Mouse (Mus musculus) embryonic facial prominence, embryonic 10.5 days (tissue): ENCODE data around the gene Lrrc17. TPM values are rescaled to one million over a fixed set of nuclear protein-coding genes. Genes with fewer than 3 reads are reported as not detected.

Source experiments
- DNase-seq: peaks from one replicate; pipeline ENCODE4 v3.0.0-alpha.2; 2017; ENCODE audit warnings: low spot score
- H3K27ac ChIP-seq: fragments of 300-500 bp; sonication (generic); replicated peaks from 2 replicates; pipeline ENCODE4 v1.5.1; 2016; ENCODE audit warnings: mild to moderate bottlenecking
- H3K27me3 ChIP-seq: fragments of 300-500 bp; sonication (generic); replicated peaks from 2 replicates; pipeline ENCODE4 v1.6.1; 2016; ENCODE audit warnings: low read depth, mild to moderate bottlenecking; ENCODE audit not compliant: poor library complexity, severe bottlenecking
- H3K36me3 ChIP-seq: fragments of 300-500 bp; sonication (generic); replicated peaks from 2 replicates; pipeline ENCODE4 v1.6.1; 2016; ENCODE audit warnings: mild to moderate bottlenecking, moderate library complexity
- H3K4me1 ChIP-seq: fragments of 300-500 bp; sonication (generic); 2 replicates; pipeline ENCODE4 v1.6.1; 2016
- H3K4me3 ChIP-seq: fragments of 300-500 bp; sonication (generic); 2 replicates; pipeline ENCODE4 v1.5.1; 2016; ENCODE audit warnings: mild to moderate bottlenecking, moderate library complexity
- H3K9me3 ChIP-seq: fragments of 300-500 bp; sonication (generic); 2 replicates; pipeline ENCODE4 v1.6.1; 2016; ENCODE audit warnings: mild to moderate bottlenecking
- WGBS: fragments of 180-500 bp; shearing (Covaris S2); methylation state at CpG from one replicate; pipeline ENCODE4 v1.1.7; 2016; 5-methylcytosine and 5-hydroxymethylcytosine counted together
- polyA plus RNA-seq: library from polyadenylated mRNA; unstranded; fragments of >200 nt; fragmentation: Nextera tagmentation; extraction: Ambion mirVana; gene quantifications from 2 replicates; pipeline ENCODE4 v1.2.1, GENCODE M21; 2016

Gene Lrrc17
- polyA plus RNA-seq, 1 experiment from 2014 or later, result 15.9 TPM

DNA sequence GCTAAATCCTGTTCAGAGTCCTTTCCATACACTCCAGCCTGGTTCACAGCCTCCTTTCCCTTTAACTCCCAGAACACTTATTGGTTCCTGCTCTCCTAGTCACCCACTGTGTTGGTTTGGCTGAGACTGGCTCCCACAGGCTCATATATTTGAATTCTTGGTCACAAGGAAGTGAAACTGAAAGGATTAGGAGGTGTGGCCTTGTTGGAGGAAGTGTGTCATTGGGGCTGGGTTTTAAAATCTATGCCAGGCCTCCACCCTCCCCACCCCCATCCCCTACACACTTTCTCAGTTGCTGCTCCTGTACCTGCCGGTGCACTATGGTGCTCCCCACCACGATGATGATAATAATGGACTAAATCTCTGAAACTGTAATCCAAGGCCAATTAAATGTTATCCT, 25.8 kb upstream of the Lrrc17 start:
- H3K9me3 ChIP-seq, result no peaks in the 10 kb centered on the region
- no peaks in the 10 kb centered on the region for H3K27me3 ChIP-seq
- H3K36me3 ChIP-seq, result no peaks in the 10 kb centered on the region
- no peaks in the 10 kb centered on the region for H3K4me1 ChIP-seq
- no peak overlapping the region for H3K27ac ChIP-seq
- H3K4me3 ChIP-seq, result no peak overlapping the region
- no peak for DNase-seq
- 92% methylated on average over 2 of the region's 2 CpGs for WGBS

DNA sequence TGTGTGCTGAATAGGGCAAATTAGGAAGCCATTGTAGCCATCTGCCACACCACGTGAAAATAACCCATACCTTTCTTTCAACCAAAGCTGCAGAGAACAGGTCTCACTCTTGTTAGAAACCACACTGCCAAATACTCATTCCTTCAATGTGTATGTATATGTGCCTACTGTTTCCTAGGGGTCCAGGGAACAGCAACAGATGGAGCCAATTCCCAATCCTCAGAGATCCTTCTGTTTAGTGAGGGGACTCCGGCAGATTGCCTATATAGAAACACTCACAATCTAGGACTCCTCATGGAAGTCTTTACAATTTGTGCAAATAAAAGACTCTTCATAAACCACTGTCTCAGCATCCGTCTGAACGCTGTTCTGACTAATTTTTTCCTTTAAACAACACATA, 25.2 kb upstream of the Lrrc17 start:
- Histone ChIP-seq H3K9me3 (no peaks in the 10 kb centered on the region), H3K4me3 (no peak overlapping the region), H3K27ac (no peak overlapping the region), H3K4me1 (no peaks in the 10 kb centered on the region), H3K27me3 (no peaks in the 10 kb centered on the region), H3K36me3 (no peaks in the 10 kb centered on the region)
- WGBS, result 79% methylated on average over 4 of the region's 4 CpGs
- no peak for DNase-seq

DNA sequence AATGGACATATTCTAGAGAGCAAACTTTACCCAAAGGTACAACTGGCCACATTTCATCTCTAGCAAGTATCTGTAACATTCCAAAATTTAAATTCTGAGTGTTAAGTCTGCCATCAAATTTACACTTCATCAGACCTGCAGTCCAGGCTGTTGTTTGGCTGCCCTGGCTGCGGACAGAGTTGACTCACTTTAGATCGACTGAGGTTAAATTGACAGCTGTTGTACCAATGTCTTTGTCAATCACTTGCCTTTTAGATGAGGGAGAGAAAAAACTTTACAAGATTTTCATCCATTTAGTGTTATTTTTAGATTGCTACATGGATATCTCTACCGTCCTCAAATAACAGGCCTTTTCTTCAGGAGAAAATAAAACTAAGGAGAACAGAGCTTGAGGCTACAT, 24.2 kb upstream of the Lrrc17 start:
- 77% methylated on average over 3 of the region's 3 CpGs for WGBS
- Histone ChIP-seq H3K4me1 (no peaks in the 10 kb centered on the region), H3K36me3 (no peaks in the 10 kb centered on the region), H3K9me3 (no peaks in the 10 kb centered on the region), H3K27ac (no peak overlapping the region), H3K27me3 (no peaks in the 10 kb centered on the region), H3K4me3 (no peak overlapping the region)
- DNase-seq, result no peak

DNA sequence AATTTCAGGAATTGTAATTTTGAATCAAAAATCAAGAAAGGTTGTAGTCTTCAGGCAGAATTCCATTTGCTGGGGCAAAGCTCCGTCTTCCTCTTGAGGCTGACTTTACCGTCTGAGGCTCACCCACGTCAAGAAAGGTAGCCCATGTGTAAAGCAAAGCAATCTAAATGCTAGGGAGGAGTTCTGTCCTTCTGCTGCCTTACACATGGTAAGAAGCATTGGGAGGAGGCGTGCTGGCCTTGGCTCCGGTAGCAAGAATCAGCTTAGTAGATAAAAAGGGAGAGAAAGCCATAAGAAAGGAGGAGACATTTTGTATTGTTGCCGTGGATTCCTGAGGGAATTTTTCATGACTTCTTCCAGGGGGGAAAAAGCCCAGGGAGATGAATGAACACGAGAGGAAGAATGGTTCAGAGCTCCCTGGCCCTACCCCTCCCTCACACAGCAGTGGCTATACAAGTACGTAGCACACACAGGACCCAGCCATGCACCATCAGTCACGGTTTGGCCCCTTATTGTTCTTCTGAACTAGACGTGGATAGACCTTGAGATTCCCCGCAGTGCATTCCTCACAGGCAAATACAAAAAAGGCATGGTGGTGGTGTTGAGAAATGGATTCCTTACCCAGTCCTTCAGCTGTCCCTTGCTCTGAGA, 16.4 kb upstream of the Lrrc17 start:
- no peak overlapping the region for H3K27ac ChIP-seq
- H3K9me3 ChIP-seq, result no peaks in the 10 kb centered on the region; the same call in 1 of the 2 replicates
- H3K4me1 ChIP-seq, result no peaks in the 10 kb centered on the region
- no peaks in the 10 kb centered on the region for H3K36me3 ChIP-seq
- no peaks in the 10 kb centered on the region for H3K27me3 ChIP-seq
- WGBS, result 61% methylated on average over 11 of the region's 11 CpGs
- no peak overlapping the region for H3K4me3 ChIP-seq
- no peak for DNase-seq

DNA sequence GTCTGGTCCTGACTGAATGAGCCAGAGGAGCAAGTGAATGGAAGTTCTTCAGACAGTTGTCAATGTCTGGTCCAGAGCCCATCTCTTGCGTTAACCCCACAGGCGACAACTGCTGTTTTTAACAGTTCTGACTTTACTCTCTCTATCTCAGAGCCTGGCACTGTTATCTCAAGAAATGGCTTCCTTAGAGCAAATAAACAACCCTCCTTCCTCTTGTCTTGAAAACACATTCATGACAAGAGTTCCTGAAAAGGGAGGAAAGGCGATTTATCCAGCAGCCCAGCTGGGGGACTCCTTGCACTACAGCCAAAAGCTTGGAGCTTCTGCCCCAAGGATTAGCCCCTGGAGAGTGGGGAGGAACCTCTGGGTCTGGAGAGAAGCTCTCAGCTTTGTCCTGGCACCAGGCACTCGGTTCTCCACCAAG, 15.9 kb upstream of the Lrrc17 start:
- H3K4me3 ChIP-seq, result no peak overlapping the region

DNA sequence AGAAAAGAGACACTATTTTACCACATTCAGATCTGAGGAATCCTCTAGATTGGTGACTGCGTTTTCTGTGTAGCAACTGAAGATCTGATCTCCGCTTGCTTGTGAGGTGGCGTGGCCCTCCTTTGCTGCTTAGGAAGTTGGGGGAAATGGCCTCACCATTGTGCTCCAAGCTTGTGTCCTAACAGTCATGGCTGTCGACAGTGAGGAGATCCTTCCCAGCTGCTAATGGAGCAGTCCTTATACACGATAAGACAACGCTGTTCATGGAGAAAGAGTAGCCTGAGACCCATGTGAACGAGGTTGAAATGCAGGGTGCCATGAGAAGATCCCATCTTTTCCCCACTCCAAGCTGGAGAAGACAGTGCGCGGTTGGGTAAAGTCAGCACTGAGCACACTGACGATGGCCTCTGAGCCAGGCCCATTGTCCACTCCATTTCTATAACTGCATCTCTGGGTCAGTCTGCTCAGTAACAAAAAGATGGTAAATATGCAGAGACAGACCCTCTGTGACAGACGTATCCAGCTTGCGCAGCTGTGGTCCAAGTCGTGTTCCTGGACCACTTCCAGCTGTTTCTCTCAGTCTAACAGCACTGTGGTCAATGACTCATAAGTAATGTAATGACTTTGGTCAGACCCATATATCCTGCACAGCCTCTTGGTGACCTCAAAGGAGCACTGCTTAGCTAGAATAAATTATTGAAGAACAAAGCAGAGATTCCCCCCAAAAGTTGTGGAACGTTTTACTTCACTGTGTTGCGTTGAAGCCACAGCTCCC, 15.1 kb upstream of the Lrrc17 start:
- H3K27ac ChIP-seq, result no peak overlapping the region
- no peaks in the 10 kb centered on the region for H3K27me3 ChIP-seq
- H3K9me3 ChIP-seq, result no peaks in the 10 kb centered on the region; the same call in 1 of the 2 replicates
- no peaks in the 10 kb centered on the region for H3K36me3 ChIP-seq
- 93% methylated on average over 15 of the region's 15 CpGs for WGBS
- DNase-seq, result no peak
- no peak overlapping the region for H3K4me3 ChIP-seq
- no peaks in the 10 kb centered on the region for H3K4me1 ChIP-seq

More for the DNA sequence above, 15.9 kb upstream of the Lrrc17 start:
- no peaks in the 10 kb centered on the region for H3K4me1 ChIP-seq
- H3K36me3 ChIP-seq, result no peaks in the 10 kb centered on the region
- no peak for DNase-seq
- no peak overlapping the region for H3K27ac ChIP-seq
- no peaks in the 10 kb centered on the region for H3K27me3 ChIP-seq
- WGBS, result 77% methylated on average over 4 of the region's 4 CpGs
- no peaks in the 10 kb centered on the region; the same call in 1 of the 2 replicates for H3K9me3 ChIP-seq

DNA sequence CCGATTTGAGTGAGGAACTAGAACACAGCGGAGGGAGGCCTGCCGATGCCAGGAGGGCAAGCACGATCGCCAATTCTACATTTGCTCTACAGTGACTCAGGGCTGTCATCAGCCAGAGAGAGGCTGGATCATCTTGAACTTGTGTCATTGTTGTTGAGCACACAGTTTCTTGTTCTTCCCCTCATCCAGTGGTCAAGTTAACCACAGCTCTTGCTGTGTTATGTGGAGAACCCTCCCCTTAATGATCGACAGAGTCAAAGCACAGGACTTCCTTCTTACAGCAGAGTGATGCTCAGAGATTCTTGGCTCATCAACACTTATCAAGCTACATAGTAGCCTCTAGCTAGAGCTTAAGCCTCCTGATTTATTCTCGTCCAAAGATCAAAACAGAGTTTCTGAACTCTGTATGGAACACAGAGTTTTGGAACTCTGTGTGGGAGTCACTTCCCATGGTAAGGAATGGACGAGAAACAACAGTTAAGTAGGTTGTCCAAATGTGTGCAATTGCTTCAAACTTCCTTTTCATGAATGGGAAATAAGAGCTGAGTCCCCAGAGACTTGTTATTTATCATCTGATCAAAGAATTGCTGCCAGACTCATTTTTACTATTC, 14.1 kb upstream of the Lrrc17 start:
- Histone ChIP-seq H3K27me3 (no peaks in the 10 kb centered on the region), H3K36me3 (no peaks in the 10 kb centered on the region), H3K4me1 (no peaks in the 10 kb centered on the region), H3K4me3 (no peak overlapping the region), H3K9me3 (no peaks in the 10 kb centered on the region; the same call in 1 of the 2 replicates), H3K27ac (no peak overlapping the region)
- DNase-seq, result no peak
- 89% methylated on average over 8 of the region's 8 CpGs for WGBS

DNA sequence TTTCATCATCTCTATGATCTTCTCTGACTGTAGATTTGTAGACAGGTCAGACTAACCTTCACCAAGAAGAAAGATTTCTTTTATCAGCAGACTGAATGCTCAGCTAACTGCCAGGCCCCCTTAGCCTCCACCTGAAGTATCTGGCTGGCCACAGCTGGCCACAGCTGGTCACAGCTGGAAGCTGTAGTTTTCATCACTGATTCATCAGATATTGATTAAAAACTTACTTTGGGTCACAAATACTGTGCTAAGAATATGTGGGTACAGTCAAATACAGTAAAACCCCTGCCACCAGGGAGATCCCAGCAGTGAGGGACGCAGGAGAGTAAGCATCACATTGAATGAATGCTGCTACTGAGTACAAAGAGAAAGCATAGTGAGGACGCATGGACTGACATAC, 11.2 kb upstream of the Lrrc17 start:
- Histone ChIP-seq H3K9me3 (no peaks in the 10 kb centered on the region; the same call in 1 of the 2 replicates), H3K27ac (no peak overlapping the region), H3K36me3 (no peaks in the 10 kb centered on the region), H3K27me3 (no peaks in the 10 kb centered on the region), H3K4me1 (no peaks in the 10 kb centered on the region), H3K4me3 (no peak overlapping the region)
- WGBS, result 84% methylated on average over 2 of the region's 2 CpGs
- no peak for DNase-seq

DNA sequence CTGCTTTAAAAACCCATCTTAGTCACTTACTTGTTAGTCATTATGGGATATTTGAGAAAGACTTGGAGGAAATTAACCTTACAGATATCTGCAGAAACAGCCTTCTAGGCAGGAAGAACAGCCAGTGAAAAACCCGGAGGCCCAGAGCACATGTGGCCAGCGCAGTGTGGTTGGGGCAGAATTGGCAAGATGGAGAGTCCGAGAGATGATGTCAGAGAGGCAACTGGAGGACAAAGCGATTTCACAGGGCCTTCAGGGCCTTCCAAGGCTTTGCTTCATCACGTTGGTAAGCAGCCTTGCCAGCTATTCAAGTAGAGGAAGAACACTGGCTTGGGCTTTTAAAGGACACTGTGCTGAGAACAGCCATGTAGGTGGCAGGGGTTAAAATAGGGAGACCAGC, 10.4 kb upstream of the Lrrc17 start:
- no peak for DNase-seq
- no peaks in the 10 kb centered on the region for H3K4me1 ChIP-seq
- H3K36me3 ChIP-seq, result no peaks in the 10 kb centered on the region
- no peak overlapping the region for H3K27ac ChIP-seq
- 85% methylated on average over 5 of the region's 5 CpGs for WGBS
- no peaks in the 10 kb centered on the region; the same call in 1 of the 2 replicates for H3K9me3 ChIP-seq
- no peak overlapping the region for H3K4me3 ChIP-seq
- H3K27me3 ChIP-seq, result no peaks in the 10 kb centered on the region

DNA sequence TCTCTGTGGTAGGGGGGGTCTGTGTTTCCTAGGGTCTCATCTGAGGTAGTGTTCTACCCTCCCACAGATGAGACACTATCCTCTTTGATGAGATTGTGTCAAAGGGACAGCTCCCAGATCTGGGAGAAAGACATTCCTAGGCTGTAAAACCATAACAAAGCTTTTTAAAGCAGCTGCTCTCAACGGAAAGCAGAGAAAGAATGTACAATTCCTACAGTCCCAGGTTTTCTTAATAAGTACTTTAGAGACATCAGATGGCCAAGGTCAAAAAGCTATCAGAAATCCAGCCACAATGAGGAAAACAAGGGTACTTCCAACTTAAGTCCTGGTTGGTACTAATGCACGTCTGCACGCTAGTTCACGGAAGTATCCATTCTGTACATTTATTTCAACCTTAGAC, 1.1 kb upstream of the Lrrc17 start:
- Histone ChIP-seq H3K36me3 (no peaks in the 10 kb centered on the region), H3K27ac (no peak overlapping the region), H3K27me3 (no peaks in the 10 kb centered on the region), H3K9me3 (no peaks in the 10 kb centered on the region), H3K4me1 (peaks cover 36% of the 10 kb centered on the region), H3K4me3 (no peak overlapping the region)
- DNase-seq, result no peak
- WGBS, result 85% methylated on average over 4 of the region's 4 CpGs

DNA sequence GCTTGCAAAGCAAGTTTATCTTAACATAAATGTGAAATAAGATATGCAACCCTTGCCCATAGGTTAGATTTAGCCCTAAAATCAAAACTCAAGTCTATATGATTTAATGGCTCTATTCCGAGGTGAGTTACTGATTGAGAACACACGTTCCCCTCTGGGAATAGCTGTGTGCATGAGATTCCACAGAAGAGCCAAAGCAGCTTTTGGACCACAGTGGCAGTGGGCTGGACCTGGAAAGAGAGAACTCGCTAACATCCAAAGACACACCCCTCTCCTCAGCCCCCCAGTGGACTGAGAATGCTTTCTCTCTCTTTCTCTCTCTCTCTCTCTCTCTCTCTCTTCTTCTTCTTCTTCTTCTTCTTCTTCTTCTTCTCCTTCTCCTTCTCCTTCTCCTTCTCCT, 1.5 kb downstream of the Lrrc17 start:
- peaks cover 36% of the 10 kb centered on the region for H3K4me1 ChIP-seq
- DNase-seq, result no peak
- H3K9me3 ChIP-seq, result peaks cover 4% of the 10 kb centered on the region; the same call in 1 of the 2 replicates
- H3K27me3 ChIP-seq, result no peaks in the 10 kb centered on the region
- no peak overlapping the region; the same call in 1 of the 2 replicates for H3K27ac ChIP-seq
- no peaks in the 10 kb centered on the region for H3K36me3 ChIP-seq
- WGBS, result 49% methylated on average over 3 of the region's 3 CpGs
- H3K4me3 ChIP-seq, result peak overlapping the region; percentile 49; the same call in 1 of the 2 replicates

DNA sequence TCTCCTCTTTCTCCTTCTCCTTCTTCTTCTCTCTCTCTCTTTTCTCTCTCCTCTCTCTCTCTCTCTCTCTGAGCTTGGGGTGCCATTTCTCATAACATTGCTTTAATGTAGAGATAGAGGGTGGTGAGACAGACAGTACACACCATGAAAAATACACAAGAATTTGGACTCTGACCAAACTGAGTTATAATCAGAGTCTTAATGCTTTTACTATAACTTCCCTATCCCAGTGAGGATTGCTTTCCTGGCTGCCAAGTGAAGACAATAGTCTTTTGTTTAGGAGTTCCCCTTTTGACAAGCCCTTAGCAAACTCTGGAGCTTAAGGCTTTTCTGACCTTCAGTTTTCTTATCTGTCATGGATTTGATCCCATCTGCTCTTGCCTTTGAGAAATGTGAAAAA, 1.9 kb downstream of the Lrrc17 start:
- H3K4me1 ChIP-seq, result peaks cover 36% of the 10 kb centered on the region
- H3K36me3 ChIP-seq, result no peaks in the 10 kb centered on the region
- no peak for DNase-seq
- no peaks in the 10 kb centered on the region for H3K27me3 ChIP-seq
- peaks cover 4% of the 10 kb centered on the region; the same call in 1 of the 2 replicates for H3K9me3 ChIP-seq
- no peak overlapping the region for H3K27ac ChIP-seq
- H3K4me3 ChIP-seq, result peak overlapping the region; percentile 49; the same call in 1 of the 2 replicates
